Mouse (Mus musculus) c-Kit-positive CD71-negative TER-119-negative erythroid progenitor cells, embryonic 14.5 days (primary cell): Measurements from ENCODE around the gene Pik3c2a.

ENCODE experiments used
- DNase-seq: peaks from one replicate; pipeline ENCODE4 v3.0.0-alpha.2; 2013; ENCODE audit warnings: low read depth

Gene Pik3c2a

DNA sequence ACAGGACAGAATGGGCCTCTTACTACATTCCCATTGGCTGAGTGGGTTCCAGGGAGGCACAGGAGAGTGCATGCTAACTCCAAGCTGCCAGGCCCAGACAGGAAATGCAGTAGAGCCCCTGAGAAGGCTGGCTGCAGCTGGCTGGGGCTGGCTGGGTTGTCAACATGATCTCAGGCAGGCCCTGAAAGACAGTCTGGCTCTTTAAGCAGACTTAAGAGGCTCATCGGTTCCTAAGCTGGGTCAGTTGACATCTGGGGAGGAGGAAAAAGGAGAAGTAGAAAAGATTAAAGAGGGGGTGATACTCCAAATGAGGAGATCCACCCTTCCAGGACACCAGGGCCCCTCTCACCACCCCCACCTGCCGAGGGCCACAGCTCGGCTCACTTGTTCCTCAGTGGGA, 148.3 kb downstream of the Pik3c2a start:
- DNase-seq = no peak

DNA sequence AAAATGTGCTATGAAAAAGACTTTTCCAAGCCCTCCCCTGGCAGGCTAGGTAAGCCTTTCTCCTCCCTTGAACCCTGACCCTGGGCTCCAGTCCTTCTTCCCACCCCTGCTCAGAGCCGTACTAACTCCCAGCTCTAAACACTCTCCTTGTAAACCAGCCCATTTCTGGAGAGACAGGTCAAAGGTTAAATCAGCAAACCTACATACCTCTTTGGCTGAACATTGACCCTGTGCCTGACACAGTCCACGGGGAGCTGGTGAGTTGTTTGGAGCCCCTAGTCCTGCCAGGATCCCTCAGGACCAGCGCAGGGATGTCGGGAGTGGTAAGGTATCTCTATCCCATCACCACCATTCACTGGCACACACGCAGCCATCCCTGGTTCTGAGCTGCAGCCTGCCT, 150.9 kb downstream of the Pik3c2a start:
- DNase-seq = no peak

- no peak for DNase-seq
Observed at GRCm38 (mm10) chr7:116290559-116290958, 152.7 kb downstream of the Pik3c2a start.

DNA sequence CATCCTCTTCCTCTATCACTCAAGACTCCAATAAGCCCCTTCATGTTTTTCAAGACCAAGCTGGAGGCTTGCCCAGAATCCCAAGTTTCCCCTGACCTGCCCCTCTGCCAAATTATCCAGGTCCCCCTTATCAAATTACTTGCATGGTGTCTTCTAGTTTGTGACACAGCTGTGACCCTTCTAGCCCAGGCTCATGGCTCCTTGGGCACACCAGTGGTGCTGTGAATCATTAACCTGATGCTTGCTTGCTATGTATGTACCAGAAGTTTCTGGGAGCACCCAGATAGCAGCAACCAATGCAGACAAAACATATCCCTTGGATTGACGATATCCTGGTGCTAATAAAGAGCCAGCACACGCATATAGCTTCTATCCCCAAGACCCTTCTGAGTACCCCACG, 154.3 kb downstream of the Pik3c2a start:
- DNase-seq = no peak

- no peak for DNase-seq
Observed at GRCm38 (mm10) chr7:116287959-116288358, 155.3 kb downstream of the Pik3c2a start.
